Mouse (Mus musculus): ENCODE measurements around the gene Agmat.

Agmat gene

GRCm38 (mm10) chr4:141735206-141735560, 11.3 kb upstream of the Agmat start:
- DNase-seq (ENCODE audit: low spot score in 2 of 2), result no peak

- DNase-seq (ENCODE audit: low spot score in 2 of 2), result no peak
Observed at GRCm38 (mm10) chr4:141736856-141737255, 9.6 kb upstream of the Agmat start.

GRCm38 (mm10) chr4:141738015-141738414, 8.5 kb upstream of the Agmat start:
- no peak for DNase-seq (ENCODE audit: low spot score in 2 of 2)

GRCm38 (mm10) chr4:141741856-141742255, 4.6 kb upstream of the Agmat start:
- no peak for DNase-seq (ENCODE audit: low spot score in 2 of 2)

- no peak for DNase-seq (ENCODE audit: low spot score in 2 of 2)
Observed at GRCm38 (mm10) chr4:141742381-141742780, 4.1 kb upstream of the Agmat start.

GRCm38 (mm10) chr4:141749557-141749956, 3.1 kb downstream of the Agmat start:
- no peak for DNase-seq (ENCODE audit: low spot score in 2 of 2)

- DNase-seq (ENCODE audit: low spot score in 2 of 2), result no peak
Observed at GRCm38 (mm10) chr4:141750826-141751225, 4.4 kb downstream of the Agmat start.

- no peak for DNase-seq (ENCODE audit: low spot score in 2 of 2)
Observed at GRCm38 (mm10) chr4:141751419-141752075, 5.1 kb downstream of the Agmat start.

- DNase-seq (ENCODE audit: low spot score in 2 of 2), result no peak
Observed at GRCm38 (mm10) chr4:141752076-141752421, 5.6 kb downstream of the Agmat start.

- DNase-seq (ENCODE audit: low spot score in 2 of 2), result no peak
Observed at GRCm38 (mm10) chr4:141755375-141755930, 9.0 kb downstream of the Agmat start.

GRCm38 (mm10) chr4:141757124-141757523, 10.7 kb downstream of the Agmat start:
- no peak for DNase-seq (ENCODE audit: low spot score in 2 of 2)

GRCm38 (mm10) chr4:141758874-141759542, 12.5 kb downstream of the Agmat start:
- no peak for DNase-seq (ENCODE audit: low spot score in 2 of 2)

GRCm38 (mm10) chr4:141760942-141761341, 14.5 kb downstream of the Agmat start:
- no peak for DNase-seq (ENCODE audit: low spot score in 2 of 2)

GRCm38 (mm10) chr4:141762102-141762598, 15.7 kb downstream of the Agmat start:
- no peak for DNase-seq (ENCODE audit: low spot score in 2 of 2)

- DNase-seq (ENCODE audit: low spot score in 2 of 2), result no peak
Observed at GRCm38 (mm10) chr4:141763476-141763875, 17.0 kb downstream of the Agmat start.

GRCm38 (mm10) chr4:141765008-141765407, 18.5 kb downstream of the Agmat start:
- no peak for DNase-seq (ENCODE audit: low spot score in 2 of 2)

GRCm38 (mm10) chr4:141766316-141766667, 19.8 kb downstream of the Agmat start:
- peak in 1 of 2 experiments; percentile 31 for DNase-seq (ENCODE audit: low spot score in 2 of 2)

- DNase-seq (ENCODE audit: low spot score in 2 of 2), result peak in 1 of 2 experiments; percentile 30
Observed at GRCm38 (mm10) chr4:141766668-141767352, 20.3 kb downstream of the Agmat start.

GRCm38 (mm10) chr4:141767353-141768036, 21.0 kb downstream of the Agmat start:
- peak in 1 of 2 experiments; percentile 20 for DNase-seq (ENCODE audit: low spot score in 2 of 2)

GRCm38 (mm10) chr4:141769501-141770160, 23.2 kb downstream of the Agmat start:
- no peak for DNase-seq (ENCODE audit: low spot score in 2 of 2)

GRCm38 (mm10) chr4:141771823-141772222, 25.4 kb downstream of the Agmat start:
- DNase-seq (ENCODE audit: low spot score in 2 of 2), result no peak

All from right cerebral cortex, adult 2 months (tissue).